Mouse (Mus musculus) bone marrow, adult 2 months (tissue): ENCODE data around the gene Kdelr2.

Source experiments
- CTCF ChIP-seq: fragments of 200-500 bp; IDR thresholded peaks from 2 replicates; pipeline ENCODE4 v1.5.1; 2011; ENCODE audit warnings: low read length, control low read depth; ENCODE audit not compliant: control insufficient read depth, insufficient read depth
- POLR2A ChIP-seq: fragments of 200-500 bp; IDR thresholded peaks from 2 replicates; pipeline ENCODE4 v1.6.1; 2011; ENCODE audit warnings: low read depth, mild to moderate bottlenecking, control low read depth, low read length, borderline replicate concordance; ENCODE audit not compliant: control insufficient read depth

DNA sequence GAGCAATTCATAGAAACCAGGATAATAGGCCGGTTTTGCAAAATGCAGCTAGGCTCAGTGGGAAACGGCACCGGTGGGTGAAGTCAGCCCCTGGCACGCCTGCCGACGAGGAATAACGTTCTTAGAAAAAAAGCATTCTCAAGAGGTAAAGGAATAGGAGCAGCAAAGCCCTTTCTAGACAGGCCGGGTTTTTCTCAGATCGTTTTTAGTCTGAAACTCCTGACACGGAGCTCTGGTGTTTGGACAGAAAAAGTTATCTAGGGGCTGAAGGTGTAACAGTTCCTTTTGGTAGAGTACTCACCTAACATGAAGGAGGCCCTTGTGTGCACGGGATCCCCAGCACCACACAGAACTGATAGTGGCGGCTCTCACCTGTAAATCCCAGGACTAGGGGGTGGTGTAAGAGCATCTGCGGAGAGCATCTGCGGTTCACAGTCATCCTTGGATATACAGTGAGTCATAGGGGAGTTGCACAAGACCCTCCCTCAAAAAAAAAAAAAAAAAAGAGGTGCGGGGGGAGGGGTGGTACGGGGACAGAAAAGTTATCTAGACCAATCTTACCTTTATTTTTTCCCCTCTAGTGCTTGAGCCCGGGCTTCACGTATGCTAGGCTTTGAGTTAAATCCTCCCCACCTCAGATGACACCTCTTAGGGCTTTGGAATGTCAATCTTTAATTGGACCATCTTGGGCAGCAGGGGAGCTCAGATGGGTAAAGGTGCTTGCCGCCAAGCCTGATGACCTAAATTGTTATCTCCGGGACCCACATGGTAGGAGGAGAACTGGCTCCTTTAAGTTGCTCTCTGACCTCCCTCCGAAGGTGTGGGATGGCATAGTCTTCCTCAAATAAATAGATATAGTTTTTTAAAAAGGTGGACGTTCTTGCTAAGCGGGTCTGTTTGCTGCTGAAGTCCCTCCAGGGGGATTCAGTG lies 61.8 kb downstream of the Kdelr2 start:
- TF ChIP-seq CTCF: no peak
- TF ChIP-seq POLR2A: no peak
